Mouse (Mus musculus): ENCODE measurements around the gene Idh3b. TPM values are rescaled to one million over a fixed set of nuclear protein-coding genes. Genes with fewer than 3 reads are reported as not detected.

Idh3b gene
- polyA plus RNA-seq, 1 experiment, result 254 TPM

DNA sequence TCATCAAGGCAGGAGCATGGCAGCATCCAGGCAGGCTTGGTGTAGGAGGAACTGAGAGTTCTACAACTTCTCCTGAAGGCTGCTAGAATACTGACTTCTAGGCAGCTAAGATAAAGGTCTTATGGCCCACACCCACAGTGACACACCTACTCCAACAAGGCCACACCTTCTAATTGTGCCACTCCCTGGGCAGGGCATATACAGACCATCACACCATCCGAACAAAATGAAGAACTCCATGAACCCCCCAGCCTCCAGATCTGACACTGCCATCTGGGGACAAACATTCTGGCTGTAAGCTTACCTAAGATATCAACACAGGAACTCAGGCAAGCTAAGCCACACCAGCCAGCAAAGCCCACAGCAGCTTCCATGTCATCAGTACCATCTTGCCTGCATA is 18.8 kb downstream of the Idh3b start:
- no peak for DNase-seq (ENCODE audit: low spot score)

DNA sequence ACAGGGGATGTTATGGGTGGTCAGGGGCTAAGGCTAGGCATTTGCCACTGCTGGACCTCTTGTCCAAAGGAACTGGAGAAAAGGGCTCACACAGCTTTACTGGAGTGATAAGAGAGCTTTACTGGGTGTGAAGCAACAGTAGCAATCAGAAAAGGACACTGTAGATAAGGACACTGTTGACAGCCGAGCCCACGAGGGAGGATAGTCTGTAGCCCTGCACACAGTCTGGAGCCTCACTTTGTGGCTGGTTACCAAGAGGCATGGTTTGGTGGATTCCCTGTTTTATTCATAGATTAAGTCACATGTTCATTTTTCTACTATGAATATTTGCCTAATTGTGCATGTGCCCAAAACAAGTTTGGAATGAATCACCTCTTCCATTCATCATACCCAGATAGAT is 21.9 kb downstream of the Idh3b start:
- DNase-seq (ENCODE audit: low spot score), result no peak

DNA sequence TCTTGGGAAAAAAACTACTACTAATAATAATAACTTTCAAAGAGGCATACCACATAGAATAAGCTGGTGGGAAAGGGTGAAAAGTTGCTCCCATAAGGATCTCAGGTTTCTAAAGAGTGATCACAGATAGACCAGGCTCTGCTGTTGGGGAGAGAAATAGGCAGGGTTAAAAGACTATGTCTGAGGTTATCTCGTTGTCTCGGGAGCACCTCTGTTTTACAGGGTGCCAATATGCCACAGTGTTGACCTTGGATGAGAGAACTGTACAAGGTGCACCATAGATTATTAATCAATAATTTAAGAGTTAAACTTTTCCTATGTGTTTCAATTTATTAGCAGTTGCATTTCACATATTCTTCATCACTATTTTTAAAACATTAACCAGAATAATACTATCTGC is 22.4 kb downstream of the Idh3b start:
- DNase-seq (ENCODE audit: low spot score), result no peak

DNA sequence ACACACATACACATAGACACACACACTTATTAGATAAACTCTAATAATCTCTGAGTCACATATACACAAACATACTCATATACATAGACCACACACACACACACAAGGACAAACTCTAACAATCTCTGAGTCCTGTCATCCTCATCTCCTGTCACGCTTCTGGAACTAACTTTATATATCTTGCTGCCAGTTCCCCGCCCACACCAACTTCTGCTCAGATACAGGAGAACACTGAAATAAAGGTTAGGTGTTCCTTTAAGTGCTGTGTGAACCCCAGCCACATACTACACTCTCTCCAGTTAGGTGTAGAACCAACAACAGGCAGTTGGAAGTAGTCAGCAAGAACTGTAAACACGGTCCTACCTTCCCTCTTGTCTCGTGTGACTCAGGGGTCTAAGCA is 23.5 kb downstream of the Idh3b start:
- no peak for DNase-seq (ENCODE audit: low spot score)

DNA sequence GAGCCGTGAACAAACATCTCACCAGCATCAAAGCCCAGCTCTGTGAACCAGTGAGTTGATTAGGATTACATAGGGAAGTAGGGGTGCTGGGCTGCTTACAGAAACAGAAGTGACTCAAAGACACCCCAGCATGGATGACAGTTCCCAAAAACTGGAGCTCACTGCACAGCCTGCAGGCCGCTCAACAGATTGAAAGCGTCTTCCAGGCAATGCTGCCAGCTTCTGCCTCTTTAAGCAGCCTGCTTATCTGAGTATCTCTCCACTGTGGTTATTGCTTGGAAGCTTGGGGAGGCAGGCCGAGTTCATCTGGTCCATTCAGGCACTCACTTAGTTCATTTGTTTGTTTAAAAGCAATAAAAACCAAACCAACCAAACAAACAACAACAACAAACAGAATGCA is 27.6 kb downstream of the Idh3b start:
- no peak for DNase-seq (ENCODE audit: low spot score)

DNA sequence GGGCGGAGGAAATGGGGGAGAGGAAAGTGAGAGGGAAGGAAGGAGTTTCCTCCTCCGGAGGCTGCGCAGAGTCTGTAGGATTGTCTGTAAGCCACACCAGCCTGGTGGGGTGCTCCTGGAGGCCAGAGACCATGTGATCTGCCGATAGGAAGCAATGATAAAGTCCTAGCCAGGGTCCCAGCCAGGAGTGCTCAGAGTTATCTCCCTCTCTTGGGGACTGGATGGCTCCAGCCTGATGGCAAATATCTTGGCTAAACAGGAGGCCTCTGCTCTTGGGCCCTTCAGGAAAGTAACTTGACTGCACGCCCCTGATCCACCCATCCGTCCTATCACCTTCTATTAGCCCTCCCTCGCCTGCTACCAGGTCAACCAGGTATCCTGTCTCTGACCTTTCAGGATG is 36.1 kb downstream of the Idh3b start:
- DNase-seq (ENCODE audit: low spot score), result no peak

DNA sequence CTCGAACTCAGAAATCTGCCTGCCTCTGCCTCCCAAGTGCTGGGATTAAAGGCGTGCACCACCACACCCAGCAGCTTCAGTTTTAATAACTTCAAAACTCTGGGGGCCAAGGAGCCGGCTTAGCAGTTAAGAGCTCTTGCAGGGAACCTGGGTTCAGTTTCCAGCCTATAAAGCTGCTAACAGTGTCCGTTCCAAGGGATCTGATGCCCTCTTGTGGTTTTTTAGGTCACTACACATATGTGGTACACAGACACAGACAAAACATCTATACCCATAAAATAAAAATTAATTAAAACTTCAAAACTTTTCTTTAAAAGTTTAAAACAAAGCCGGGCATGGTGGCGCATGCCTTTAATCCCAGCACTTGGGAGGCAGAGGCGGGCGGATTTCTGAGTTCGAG is 37.4 kb downstream of the Idh3b start:
- no peak for DNase-seq (ENCODE audit: low spot score)

Other genes starting within 250 kb of the Idh3b start
- 0.22 TPM in 2 replicates for gene Tgm6, start 172.1 kb downstream of the Idh3b start, polyA plus RNA-seq (2012; rRNA removed)
- gene Snrpb, start 105.1 kb downstream of the Idh3b start, polyA plus RNA-seq (2012; rRNA removed), result 193 and 258 TPM in 2 replicates
- gene Tmc2, start 89.4 kb downstream of the Idh3b start, polyA plus RNA-seq (2012; rRNA removed), result not detected in 2 replicates
- gene Nop56, start 10.1 kb downstream of the Idh3b start, polyA plus RNA-seq (2012; rRNA removed), result 74.7 and 107 TPM in 2 replicates
- 5.2 and 5.5 TPM in 2 replicates for gene Ebf4, start 10.6 kb upstream of the Idh3b start, polyA plus RNA-seq (2012; rRNA removed)
- gene Cpxm1, start 113.0 kb upstream of the Idh3b start, polyA plus RNA-seq (2012; rRNA removed), result 99.0 and 108 TPM in 2 replicates
- gene Gm28372, start 120.7 kb upstream of the Idh3b start, polyA plus RNA-seq (2012; rRNA removed), result not detected in 2 replicates
- not detected in 2 replicates for gene 1700020A23Rik, start 120.7 kb upstream of the Idh3b start, polyA plus RNA-seq (2012; rRNA removed)
- not detected in 2 replicates for gene Tmem239, start 121.9 kb upstream of the Idh3b start, polyA plus RNA-seq (2012; rRNA removed)
- gene Vps16, start 139.8 kb upstream of the Idh3b start, polyA plus RNA-seq (2012; rRNA removed), result 77.3 and 89.2 TPM in 2 replicates
- 20.6 and 24.2 TPM in 2 replicates for gene Pced1a, start 140.2 kb upstream of the Idh3b start, polyA plus RNA-seq (2012; rRNA removed)
- 88.9 and 90.1 TPM in 2 replicates for gene Ptpra, start 165.7 kb upstream of the Idh3b start, polyA plus RNA-seq (2012; rRNA removed)